Mouse (Mus musculus): ENCODE data around the gene Esrp2.

Gene Esrp2

GRCm38 (mm10) chr8:106123443-106123842 lies 13.3 kb downstream of the Esrp2 start:
- no peak for DNase-seq (ENCODE audit: low spot score in 2 of 2)

- DNase-seq (ENCODE audit: low spot score in 2 of 2), result peak in 1 of 2 experiments; percentile 58
Measured at GRCm38 (mm10) chr8:106115897-106116296, 20.9 kb downstream of the Esrp2 start.

- DNase-seq (ENCODE audit: low spot score in 2 of 2), result no peak
Measured at GRCm38 (mm10) chr8:106112514-106112913, 24.3 kb downstream of the Esrp2 start.

- no peak for DNase-seq (ENCODE audit: low spot score in 2 of 2)
Measured at GRCm38 (mm10) chr8:106112041-106112440, 24.7 kb downstream of the Esrp2 start.

- peak in 1 of 2 experiments; percentile 11 for DNase-seq (ENCODE audit: low spot score in 2 of 2)
Measured at GRCm38 (mm10) chr8:106108729-106109128, 28.0 kb downstream of the Esrp2 start.

- no peak for DNase-seq (ENCODE audit: low spot score in 2 of 2)
Measured at GRCm38 (mm10) chr8:106108080-106108479, 28.7 kb downstream of the Esrp2 start.

GRCm38 (mm10) chr8:106106193-106106592 lies 30.6 kb downstream of the Esrp2 start:
- DNase-seq (ENCODE audit: low spot score in 2 of 2), result no peak

GRCm38 (mm10) chr8:106103888-106104287 lies 32.9 kb downstream of the Esrp2 start:
- DNase-seq (ENCODE audit: low spot score in 2 of 2), result no peak

GRCm38 (mm10) chr8:106102321-106102720 lies 34.5 kb downstream of the Esrp2 start:
- DNase-seq (ENCODE audit: low spot score in 2 of 2), result no peak

All from natural killer cell, adult 2 months (primary cell).